Mouse (Mus musculus) lung, adult 2 months (tissue): ENCODE results near the gene Hinfp. TPM values are rescaled to one million over a fixed set of nuclear protein-coding genes. Genes with fewer than 3 reads are reported as not detected.
"Not testable (repeated sequence)": the region's sequence is repeated elsewhere in the genome, so short reads cannot be mapped to it uniquely, and the experiment has no call there.

Experiments
- DNase-seq: peaks from one replicate; pipeline ENCODE4 v3.0.0; 2022
- H3K4me1 ChIP-seq: fragments of 200-500 bp; 2 replicates; pipeline ENCODE4 v1.6.1; 2011; ENCODE audit warnings: low read length; ENCODE audit not compliant: control insufficient read depth, insufficient read depth
- H3K4me3 ChIP-seq: fragments of 200-500 bp; replicated peaks from 2 replicates; pipeline ENCODE3; 2011; ENCODE audit warnings: low read depth, mild to moderate bottlenecking, control low read depth, low read length; ENCODE audit errors: extremely low read depth
- CTCF ChIP-seq: fragments of 200-500 bp; IDR thresholded peaks from 2 replicates; pipeline ENCODE4 v1.5.1; 2011; ENCODE audit warnings: mild to moderate bottlenecking, low read length, control low read depth; ENCODE audit not compliant: insufficient read depth
- POLR2A ChIP-seq: fragments of 200-500 bp; IDR thresholded peaks from 2 replicates; pipeline ENCODE4 v1.6.1; 2011; ENCODE audit warnings: low read depth, mild to moderate bottlenecking, control low read depth, low read length, borderline replicate concordance; ENCODE audit errors: extremely low read depth
- whole genome bisulfite sequencing: fragments of 180-500 bp; shearing (Covaris S2); methylation state at CpG from one replicate; pipeline ENCODE4 v1.1.7; 2018; 5-methylcytosine and 5-hydroxymethylcytosine counted together
- polyA plus RNA-seq: library from polyadenylated mRNA; depleted of rRNA; stranded (reverse); fragments of >200 nt; gene quantifications from 2 replicates; pipeline ENCODE4 v1.2.3, GENCODE M21; 2012

The Hinfp gene
- polyA plus RNA-seq, 1 experiment: 21.3 TPM

DNA sequence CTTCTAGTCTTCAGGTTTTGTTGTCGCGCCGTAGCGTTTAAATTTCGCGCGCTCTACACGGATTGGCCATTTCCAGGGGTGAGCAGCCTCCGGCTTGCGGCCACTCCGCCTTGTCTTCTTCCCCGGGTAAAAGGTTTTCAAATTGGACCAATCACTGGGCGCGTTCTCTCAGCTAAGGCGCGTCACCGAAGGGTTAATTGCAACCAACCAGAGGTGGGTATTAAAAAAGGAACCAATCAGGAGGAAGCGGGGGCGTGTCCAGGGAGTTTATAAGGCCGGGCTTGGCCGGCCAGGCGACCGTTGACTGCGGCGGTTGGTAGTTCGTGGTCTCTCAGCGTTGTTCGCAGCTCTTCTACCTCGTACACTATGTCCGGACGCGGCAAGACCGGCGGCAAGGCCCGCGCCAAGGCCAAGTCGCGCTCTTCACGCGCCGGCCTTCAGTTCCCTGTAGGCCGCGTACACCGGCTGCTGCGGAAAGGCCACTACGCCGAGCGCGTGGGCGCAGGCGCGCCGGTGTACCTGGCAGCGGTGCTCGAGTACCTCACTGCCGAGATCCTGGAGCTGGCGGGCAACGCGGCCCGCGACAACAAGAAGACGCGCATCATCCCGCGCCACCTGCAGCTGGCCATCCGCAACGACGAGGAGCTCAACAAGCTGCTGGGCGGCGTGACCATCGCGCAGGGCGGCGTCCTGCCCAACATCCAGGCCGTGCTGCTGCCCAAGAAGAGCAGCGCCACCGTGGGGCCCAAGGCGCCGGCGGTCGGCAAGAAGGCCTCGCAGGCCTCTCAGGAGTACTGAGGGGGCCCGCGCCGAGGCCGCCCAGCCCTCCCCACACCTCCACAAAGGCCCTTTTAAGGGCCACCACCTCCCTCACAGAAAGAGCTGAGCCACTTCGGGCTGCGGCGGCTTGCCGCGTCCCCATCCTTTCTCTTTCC, 29.2 kb upstream of the Hinfp start, which contains the start of gene H2afx:
TSS of gene H2afx (plus strand) at position 299 of the 935 bp plus-strand sequence.
- WGBS: under 1% methylated on average over 91 of the region's 91 CpGs
- H3K4me3 ChIP-seq: peak within 1 kb of the TSS; percentile 87
- TF ChIP-seq CTCF (no peak), POLR2A (peak; percentile 100)
- H3K4me1 ChIP-seq: no peaks in the 10 kb centered on the region; the same call in 1 of the 2 replicates
- peak; percentile 98 for DNase-seq

DNA sequence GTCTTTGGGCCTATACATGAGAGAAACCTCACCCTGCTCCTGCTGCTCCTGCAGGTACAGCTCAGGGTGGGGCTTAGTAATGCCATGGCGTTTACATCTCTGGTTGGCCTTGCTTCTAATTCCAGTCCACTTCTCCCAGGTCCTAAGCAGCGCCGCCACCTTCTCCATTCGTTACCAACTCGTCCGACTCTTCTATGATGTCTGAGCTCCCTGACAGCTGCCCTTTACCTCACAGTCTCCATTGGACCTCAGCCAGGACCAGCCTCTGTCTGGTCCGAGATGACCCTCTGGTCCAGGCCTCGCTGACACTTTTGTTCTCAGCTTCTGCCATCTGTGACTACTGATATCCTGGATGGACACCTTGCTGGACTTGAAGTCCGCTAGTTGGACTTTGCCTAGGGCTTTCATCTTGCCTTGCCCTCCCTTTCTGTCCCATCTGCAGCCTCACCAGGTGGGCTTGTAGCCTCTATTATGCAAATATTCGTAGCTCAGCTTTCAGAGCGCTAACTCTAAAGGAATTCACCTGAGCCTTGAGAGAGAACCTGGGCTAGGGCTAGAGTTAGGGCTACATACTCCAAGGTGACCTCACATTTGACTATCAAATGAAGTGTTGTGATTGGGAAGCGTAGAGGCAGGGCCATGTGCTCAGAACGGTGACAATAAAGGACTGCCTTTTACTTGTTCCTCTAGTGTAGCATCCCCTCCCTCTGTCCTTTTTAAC, 27.6 kb upstream of the Hinfp start:
- H3K4me1 ChIP-seq: no peaks in the 10 kb centered on the region; the same call in 1 of the 2 replicates
- no peak overlapping the region for H3K4me3 ChIP-seq
- TF ChIP-seq CTCF (no peak), POLR2A (no peak)
- DNase-seq: no peak
- WGBS: 91% methylated on average over 13 of the region's 13 CpGs

DNA sequence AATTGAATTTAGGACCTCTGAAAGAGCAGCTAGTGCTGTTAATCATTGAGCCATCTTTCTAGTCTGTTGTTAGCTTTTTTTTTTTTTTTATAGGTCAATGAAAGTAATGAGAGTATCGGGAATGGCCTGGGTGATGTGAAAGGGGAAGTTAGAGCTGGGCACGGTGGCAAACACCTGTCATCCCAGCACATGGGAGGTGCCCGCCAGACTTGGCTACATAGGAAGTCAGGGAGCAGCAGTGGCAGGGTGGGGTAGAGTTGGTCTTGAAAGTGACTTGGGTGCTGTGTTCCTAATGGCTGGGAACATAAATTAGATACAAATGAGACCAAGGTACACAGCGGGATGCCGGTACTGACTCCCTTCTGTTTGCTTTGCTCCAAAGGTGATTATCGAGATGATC, 25.3 kb upstream of the Hinfp start:
- no peak for TF ChIP-seq CTCF
- TF ChIP-seq POLR2A: no peak
- no peak for DNase-seq
- Histone ChIP-seq H3K4me3 (no peak overlapping the region), H3K4me1 (peaks cover 8% of the 10 kb centered on the region; the same call in 1 of the 2 replicates)
- WGBS: 88% methylated on average over 6 of the region's 6 CpGs

DNA sequence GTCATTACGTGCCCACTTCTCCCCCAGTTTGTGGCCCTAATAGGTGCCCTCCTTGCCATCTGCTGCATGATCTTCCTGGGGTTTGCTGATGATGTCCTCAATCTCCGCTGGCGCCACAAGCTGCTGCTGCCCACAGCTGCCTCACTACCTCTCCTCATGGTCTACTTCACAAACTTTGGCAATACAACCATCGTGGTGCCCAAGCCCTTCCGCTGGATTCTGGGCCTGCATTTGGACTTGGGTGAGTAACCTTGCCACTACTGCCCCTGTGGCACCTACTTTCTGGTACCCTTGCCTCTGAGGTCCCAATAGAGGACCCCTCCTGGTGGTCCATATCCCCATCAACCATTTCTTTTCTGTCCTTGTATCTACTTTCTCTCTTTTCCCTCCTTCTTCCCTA, 22.5 kb upstream of the Hinfp start:
- Histone ChIP-seq H3K4me1 (peaks cover 8% of the 10 kb centered on the region; the same call in 1 of the 2 replicates), H3K4me3 (peak overlapping the region; percentile 14)
- no peak for TF ChIP-seq CTCF
- TF ChIP-seq POLR2A: no peak
- 75% methylated on average over 5 of the region's 5 CpGs for WGBS
- no peak for DNase-seq

DNA sequence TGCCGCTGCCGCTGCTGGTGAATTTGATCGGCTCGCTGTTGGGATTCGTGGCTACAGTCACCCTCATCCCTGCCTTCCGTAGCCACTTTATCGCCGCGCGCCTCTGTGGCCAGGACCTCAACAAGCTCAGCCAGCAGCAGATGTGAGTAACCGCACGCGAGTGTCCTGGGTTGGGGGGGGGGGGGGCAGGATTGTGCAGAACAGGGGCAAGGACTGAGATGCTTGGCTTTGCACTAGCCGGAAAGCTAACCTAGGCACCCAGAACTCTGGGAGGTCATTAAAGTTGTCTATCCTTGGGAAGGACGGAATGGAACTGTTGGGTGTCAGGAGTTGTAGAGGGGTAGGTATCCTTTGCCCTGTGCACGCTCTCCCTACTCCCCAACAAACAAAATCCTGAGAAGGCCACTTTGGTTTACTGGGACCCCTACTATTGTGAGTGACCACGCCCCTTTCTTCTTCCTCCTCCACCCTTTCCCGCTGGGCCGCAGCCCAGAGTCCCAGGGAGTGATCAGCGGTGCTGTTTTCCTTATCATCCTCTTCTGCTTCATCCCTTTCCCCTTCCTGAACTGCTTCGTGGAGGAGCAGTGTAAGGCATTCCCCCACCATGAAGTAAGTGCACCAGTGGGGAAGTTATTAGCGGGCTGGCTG, 21.7 kb upstream of the Hinfp start:
- WGBS: 1% methylated on average over 22 of the region's 22 CpGs
- H3K4me3 ChIP-seq: peak overlapping the region; percentile 82
- TF ChIP-seq POLR2A (no peak), CTCF (no peak)
- peaks cover 8% of the 10 kb centered on the region; the same call in 1 of the 2 replicates for H3K4me1 ChIP-seq
- DNase-seq: peak; percentile 49

DNA sequence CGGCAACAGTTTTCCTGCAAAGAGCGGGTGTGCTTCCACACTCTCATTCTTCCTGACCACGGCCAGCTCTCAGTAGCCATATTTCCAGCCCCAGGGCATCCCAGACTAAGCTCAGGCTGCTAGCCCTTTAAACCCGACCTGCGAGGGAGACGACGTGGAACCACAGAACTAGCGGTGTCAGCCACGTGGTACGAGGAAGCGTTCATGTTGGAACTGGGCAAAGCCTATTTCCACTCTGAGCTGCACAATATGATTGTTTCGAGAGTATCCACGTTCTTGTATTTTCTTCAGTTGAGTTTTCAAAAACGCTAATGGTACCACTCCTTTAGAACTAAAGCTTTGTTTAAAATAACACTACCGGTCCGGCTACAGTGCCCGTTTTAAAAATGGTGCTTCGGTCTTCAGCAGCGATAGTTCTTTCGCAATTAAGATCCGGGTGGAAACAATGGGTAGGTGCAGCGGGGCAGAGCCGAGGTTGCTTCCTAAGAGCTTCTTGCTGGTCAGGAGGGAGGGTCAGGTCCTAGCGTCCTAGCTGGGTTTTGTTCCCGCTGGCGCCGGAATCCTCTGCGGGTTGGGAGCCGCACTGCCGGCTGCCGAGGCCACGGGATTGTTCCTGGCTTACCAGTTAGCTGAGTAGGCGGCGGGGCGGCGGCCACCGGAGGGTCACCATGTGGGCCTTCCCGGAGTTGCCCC, 21.0 kb upstream of the Hinfp start:
- H3K4me3 ChIP-seq: peak overlapping the region; percentile 82
- TF ChIP-seq POLR2A (peak; percentile 84; the same call in 1 of the 2 replicates), CTCF (no peak)

DNA sequence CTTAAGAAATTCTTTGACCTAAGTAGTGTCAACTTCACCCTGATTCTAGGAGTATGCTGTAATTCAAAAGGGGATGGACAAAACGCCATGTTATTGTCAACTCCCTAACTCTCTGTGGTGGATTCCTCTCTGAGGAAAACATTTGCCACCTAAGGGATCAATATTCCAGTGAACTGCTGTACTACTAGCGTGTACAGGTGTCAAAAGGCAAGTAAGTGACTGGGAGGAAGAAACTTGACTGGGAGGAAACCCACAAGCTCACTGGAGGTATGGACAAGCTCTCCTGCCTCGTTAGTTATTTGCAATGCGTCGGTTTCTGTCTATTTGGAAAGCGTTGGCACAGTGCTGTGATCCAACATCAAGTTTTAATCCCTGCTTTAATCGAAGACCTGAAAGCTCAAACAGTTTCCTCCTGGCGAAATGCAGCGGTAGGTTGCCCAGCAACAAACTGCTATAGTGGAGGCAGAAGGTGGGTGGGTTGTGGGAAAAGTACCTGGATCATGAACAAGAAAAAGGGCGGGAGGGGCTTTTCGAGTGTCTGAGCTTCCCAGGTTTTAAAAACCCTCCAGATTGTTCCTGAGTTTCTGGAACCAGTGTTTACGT, 20.4 kb upstream of the Hinfp start, which contains the start of gene Dpagt1:
TSS of gene Dpagt1 (plus strand) at position 252 of the 603 bp plus-strand sequence.
- H3K4me1 ChIP-seq: peaks cover 8% of the 10 kb centered on the region; the same call in 1 of the 2 replicates
- 2% methylated on average over 12 of the region's 12 CpGs for WGBS
- no peak for DNase-seq
- H3K4me3 ChIP-seq: peak within 1 kb of the TSS; percentile 82
- no peak for TF ChIP-seq POLR2A

More for the DNA sequence above, 21.0 kb upstream of the Hinfp start:
- DNase-seq: peak; percentile 77
- peaks cover 8% of the 10 kb centered on the region; the same call in 1 of the 2 replicates for H3K4me1 ChIP-seq
- under 1% methylated on average over 38 of the region's 38 CpGs for WGBS

DNA sequence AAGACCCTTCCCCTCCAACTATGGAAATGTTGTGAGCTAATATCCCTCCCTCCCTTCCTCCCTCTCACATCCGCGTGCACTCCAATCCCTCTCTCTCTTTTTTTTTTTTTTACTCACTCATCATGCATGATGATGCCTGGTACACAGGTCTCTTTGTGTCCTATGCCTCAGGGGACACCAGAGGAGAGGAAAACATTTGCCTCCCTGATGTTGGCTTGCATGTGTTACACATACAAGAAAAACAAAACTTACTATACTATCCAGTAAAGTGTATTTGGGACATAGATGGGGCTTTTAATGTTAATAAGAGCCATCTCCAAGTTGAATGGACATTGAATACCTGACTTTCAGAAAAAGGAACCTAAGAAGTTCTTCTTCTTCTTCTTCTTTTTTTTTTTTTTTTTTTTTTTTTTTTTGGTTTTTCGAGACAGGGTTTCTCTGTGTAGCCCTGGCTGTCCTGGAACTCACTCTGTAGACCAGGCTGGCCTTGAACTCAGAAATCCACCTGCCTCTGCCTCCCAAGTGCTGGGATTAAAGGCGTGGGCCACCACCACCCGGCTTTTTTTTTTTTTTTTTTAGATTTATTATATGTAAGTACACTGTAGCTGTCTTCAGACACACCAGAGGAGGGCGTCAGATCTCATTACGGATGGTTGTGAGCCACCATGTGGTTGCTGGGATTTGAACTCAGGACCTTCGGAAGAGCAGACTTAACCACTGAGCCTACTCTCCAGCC, 19.7 kb upstream of the Hinfp start:
- H3K4me3 ChIP-seq, DNase-seq: not testable (repeated sequence)
- peaks cover 12% of the 10 kb centered on the region; the same call in 1 of the 2 replicates for H3K4me1 ChIP-seq
- 63% methylated on average over 7 of the region's 8 CpGs for WGBS
